Mouse (Mus musculus): Measurements from ENCODE around the gene Apobec3. TPM values are rescaled to one million over a fixed set of nuclear protein-coding genes. Genes with fewer than 3 reads are reported as not detected.
A peak's percentile ranks its signal among the peaks of the same experiment; 100 is the strongest.

Gene Apobec3
- polyA plus RNA-seq, 1 experiment from 2014 or later = 16.2 TPM

DNA sequence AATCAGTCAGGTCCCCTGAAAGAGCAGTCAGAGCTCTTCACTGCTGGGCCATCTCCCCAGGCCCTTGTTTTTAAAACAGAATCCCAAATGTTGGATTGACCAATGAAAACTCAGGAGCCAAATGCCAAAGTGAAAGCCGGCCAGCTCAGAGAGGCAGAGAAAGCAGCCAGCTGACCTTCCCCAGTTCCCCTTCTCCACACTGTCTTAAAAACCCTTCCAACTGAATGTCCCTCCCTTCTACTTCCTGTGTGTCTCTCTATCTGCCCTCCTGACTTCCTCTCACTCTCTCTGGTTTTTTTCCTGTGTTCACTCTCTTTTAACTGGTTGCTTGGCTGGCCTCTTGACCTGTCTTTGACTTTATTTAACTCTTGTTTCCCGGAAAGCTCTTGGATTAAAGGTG, 17.5 kb upstream of the Apobec3 start:
- H3K9ac ChIP-seq (ENCODE audit: low read depth, low read length) = no peak overlapping the region
- H3K27me3 ChIP-seq (replicated peaks; ENCODE audit: control insufficient read depth, insufficient read depth, low read length) = no peaks in the 10 kb centered on the region
- 50% methylated on average over 2 of the region's 2 CpGs for WGBS
- no peaks in the 10 kb centered on the region for H3K36me3 ChIP-seq (ENCODE audit: control insufficient read depth, insufficient read depth, low read length)
- no peak overlapping the region for H3K27ac ChIP-seq (ENCODE audit: low read length)
- H3K4me2 ChIP-seq (ENCODE audit: low read depth, low read length) = no peak overlapping the region
- 0 out of 2 replicates have a peak, but pooled peaks cover 3% of the 10 kb centered on the region for H3K9me3 ChIP-seq (ENCODE audit: control insufficient read depth, low read length)
- H3K4me1 ChIP-seq (ENCODE audit: control insufficient read depth, insufficient read depth, low read length) = peaks cover 5% of the 10 kb centered on the region; the same call in 1 of the 2 replicates
- no peak overlapping the region for H3K4me3 ChIP-seq (ENCODE audit: low read length)
- ATAC-seq = no peak

DNA sequence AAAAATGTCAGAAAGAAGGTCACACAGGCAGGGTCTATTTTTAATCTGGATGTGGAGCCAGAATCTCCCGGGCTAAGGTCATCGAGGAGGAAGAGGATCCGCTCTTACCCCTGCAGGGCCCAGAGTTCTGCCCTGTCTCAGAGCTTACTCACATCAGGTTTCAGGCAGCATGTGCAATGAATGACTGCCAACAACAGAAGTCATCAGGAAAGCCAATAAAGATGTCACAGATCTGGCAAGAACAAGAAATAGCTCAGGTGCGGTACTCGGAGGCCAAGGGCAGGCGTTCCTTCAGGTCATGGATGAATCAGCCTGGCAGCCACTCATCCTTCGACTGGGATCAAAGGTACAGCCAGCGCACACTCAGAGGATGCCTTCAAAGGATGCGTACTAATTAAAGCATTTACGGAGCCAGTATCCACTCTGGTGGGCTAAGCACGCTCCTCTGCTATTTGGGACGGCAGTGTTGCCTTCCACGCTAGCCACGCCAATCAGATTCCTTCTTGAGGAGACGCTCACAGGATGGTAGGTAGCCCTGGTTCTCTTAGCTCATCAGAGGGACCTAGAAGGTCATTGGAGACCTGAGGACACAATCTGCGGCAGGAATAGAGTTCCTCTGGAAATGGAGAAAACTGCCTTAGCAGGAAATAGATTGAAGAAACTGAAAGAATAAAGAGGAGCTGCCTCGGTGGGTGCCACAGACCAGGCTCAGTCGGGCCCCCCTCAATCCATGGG, 16.0 kb upstream of the Apobec3 start:
- H3K9ac ChIP-seq (ENCODE audit: low read depth, low read length) = no peak overlapping the region
- no peaks in the 10 kb centered on the region for H3K9me3 ChIP-seq (ENCODE audit: control insufficient read depth, low read length)
- no peak overlapping the region for H3K27ac ChIP-seq (ENCODE audit: low read length)
- ATAC-seq = no peak
- no peaks in the 10 kb centered on the region for H3K36me3 ChIP-seq (ENCODE audit: control insufficient read depth, insufficient read depth, low read length)
- no peak overlapping the region for H3K4me2 ChIP-seq (ENCODE audit: low read depth, low read length)
- no peaks in the 10 kb centered on the region for H3K27me3 ChIP-seq (replicated peaks; ENCODE audit: control insufficient read depth, insufficient read depth, low read length)
- peaks cover 13% of the 10 kb centered on the region for H3K4me1 ChIP-seq (ENCODE audit: control insufficient read depth, insufficient read depth, low read length)
- H3K4me3 ChIP-seq (ENCODE audit: low read length) = no peak overlapping the region
- 82% methylated on average over 18 of the region's 18 CpGs for WGBS

DNA sequence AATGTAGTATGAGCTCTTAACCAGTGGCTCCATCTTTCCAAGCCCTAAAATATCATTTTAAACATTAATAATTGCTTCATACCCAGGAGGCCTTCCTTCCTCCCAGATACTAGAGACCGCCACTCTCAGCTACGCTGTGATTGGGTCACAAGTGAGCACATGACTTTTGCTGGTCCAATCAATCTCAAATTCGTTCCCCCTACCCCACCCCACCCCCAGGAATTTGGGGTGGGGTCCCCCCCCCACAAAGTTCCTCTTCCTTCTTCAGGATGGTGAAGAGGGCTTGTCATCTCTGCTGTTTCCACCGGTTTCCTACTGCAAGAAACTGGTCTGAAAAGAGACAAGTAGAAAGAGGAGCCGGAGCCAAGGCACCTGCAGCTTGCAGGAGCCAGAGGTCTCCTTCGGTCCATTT, 12.7 kb upstream of the Apobec3 start:
- ATAC-seq = peak; percentile 10; the same call in 1 of the 2 replicates
- H3K9me3 ChIP-seq (ENCODE audit: control insufficient read depth, low read length) = no peaks in the 10 kb centered on the region
- no peaks in the 10 kb centered on the region for H3K27me3 ChIP-seq (replicated peaks; ENCODE audit: control insufficient read depth, insufficient read depth, low read length)
- no peak overlapping the region for H3K4me3 ChIP-seq (ENCODE audit: low read length)
- H3K27ac ChIP-seq (ENCODE audit: low read length) = peak overlapping the region; percentile 65
- peaks cover 13% of the 10 kb centered on the region for H3K4me1 ChIP-seq (ENCODE audit: control insufficient read depth, insufficient read depth, low read length)
- no peaks in the 10 kb centered on the region for H3K36me3 ChIP-seq (ENCODE audit: control insufficient read depth, insufficient read depth, low read length)
- H3K9ac ChIP-seq (ENCODE audit: low read depth, low read length) = 0 out of 2 replicates have a peak overlapping the region, but pooled peaks have one; percentile 15
- 0 out of 2 replicates have a peak overlapping the region, but pooled peaks have one; percentile 14 for H3K4me2 ChIP-seq (ENCODE audit: low read depth, low read length)
- 69% methylated on average over 6 of the region's 6 CpGs for WGBS

DNA sequence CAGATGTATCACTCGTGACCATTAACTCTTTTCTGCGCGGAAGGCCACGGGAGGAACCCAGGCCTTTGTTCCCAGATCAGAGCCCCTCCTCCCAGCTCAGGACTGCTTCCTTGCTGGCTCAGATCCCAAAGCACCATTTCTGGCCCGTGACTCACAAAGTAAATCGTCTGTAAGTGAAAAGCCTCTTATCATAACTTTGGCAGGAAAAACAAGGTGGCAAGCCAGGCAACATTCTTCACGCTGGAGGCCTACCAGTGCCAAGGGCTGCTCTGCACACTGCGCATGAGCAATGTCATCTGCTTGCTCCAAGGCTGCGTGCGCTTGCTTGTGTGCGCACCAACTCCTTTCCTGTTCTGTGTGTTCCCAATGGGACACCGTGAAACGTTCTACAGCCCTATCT, 12.1 kb upstream of the Apobec3 start:
- Histone ChIP-seq H3K4me1 (ENCODE audit: control insufficient read depth, insufficient read depth, low read length) (peaks cover 13% of the 10 kb centered on the region), H3K36me3 (ENCODE audit: control insufficient read depth, insufficient read depth, low read length) (no peaks in the 10 kb centered on the region), H3K9me3 (ENCODE audit: control insufficient read depth, low read length) (no peaks in the 10 kb centered on the region), H3K4me2 (ENCODE audit: low read depth, low read length) (0 out of 2 replicates have a peak overlapping the region, but pooled peaks have one; percentile 14), H3K4me3 (ENCODE audit: low read length) (no peak overlapping the region), H3K27ac (ENCODE audit: low read length) (peak overlapping the region; percentile 65), H3K27me3 (replicated peaks; ENCODE audit: control insufficient read depth, insufficient read depth, low read length) (no peaks in the 10 kb centered on the region), H3K9ac (ENCODE audit: low read depth, low read length) (0 out of 2 replicates have a peak overlapping the region, but pooled peaks have one; percentile 15)
- ATAC-seq = peak; percentile 84
- 24% methylated on average over 13 of the region's 13 CpGs for WGBS

DNA sequence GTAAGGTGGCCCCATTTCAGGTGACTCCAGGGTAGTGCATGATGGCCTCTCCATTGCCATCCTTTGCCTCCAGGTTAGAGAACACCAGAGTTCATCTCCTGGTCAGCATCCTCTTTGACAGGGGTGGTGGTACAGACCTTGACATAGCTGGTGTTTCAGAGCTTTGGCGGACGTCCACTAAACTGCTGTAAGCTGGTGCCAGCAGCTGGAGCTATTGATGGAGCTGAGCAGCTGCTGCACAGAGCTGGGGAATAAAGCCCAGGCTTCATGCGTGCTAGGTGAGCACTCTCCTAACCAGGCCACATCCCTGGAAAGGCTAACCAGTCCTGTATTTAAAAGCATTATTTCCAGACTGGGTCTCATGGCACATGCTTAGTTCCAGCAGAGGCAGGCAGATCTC, 11.0 kb upstream of the Apobec3 start:
- Histone ChIP-seq H3K36me3 (ENCODE audit: control insufficient read depth, insufficient read depth, low read length) (no peaks in the 10 kb centered on the region), H3K4me2 (ENCODE audit: low read depth, low read length) (no peak overlapping the region), H3K9me3 (ENCODE audit: control insufficient read depth, low read length) (no peaks in the 10 kb centered on the region), H3K4me3 (ENCODE audit: low read length) (no peak overlapping the region), H3K9ac (ENCODE audit: low read depth, low read length) (no peak overlapping the region), H3K27me3 (replicated peaks; ENCODE audit: control insufficient read depth, insufficient read depth, low read length) (no peaks in the 10 kb centered on the region), H3K27ac (ENCODE audit: low read length) (no peak overlapping the region), H3K4me1 (ENCODE audit: control insufficient read depth, insufficient read depth, low read length) (peaks cover 14% of the 10 kb centered on the region)
- ATAC-seq = no peak
- 75% methylated on average over 3 of the region's 3 CpGs for WGBS

DNA sequence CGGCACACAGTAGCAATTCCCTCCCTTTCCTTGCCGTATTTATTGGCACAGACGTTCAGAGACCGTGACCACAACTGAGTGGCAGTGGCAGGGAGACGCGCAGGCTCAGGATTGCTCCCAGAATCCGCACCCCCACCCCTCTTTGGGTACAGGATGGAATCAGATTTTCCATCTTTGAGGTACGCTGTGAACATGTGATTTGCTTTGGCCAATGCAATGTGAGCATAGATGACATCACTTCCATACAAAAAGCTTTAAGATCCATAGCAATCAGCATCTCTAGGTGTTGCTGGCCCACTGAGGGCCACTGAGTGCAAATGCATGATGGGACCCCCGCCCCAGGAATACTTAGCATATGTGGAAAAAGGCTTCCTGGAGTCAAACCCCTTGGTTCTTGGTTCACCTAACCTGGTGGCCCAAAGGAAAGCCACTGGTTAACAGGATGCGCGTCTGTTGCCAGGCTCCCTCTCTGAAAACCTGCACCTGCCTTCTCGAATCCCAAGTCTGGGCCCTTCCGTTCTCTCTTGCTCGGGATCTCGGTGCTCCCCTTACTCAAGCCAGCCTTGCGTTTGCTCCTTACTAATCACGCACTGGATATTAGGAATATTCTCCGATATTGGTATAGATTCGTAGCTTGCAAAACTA, 8.7 kb upstream of the Apobec3 start:
- Histone ChIP-seq H3K36me3 (ENCODE audit: control insufficient read depth, insufficient read depth, low read length) (no peaks in the 10 kb centered on the region), H3K9me3 (ENCODE audit: control insufficient read depth, low read length) (no peaks in the 10 kb centered on the region), H3K27ac (ENCODE audit: low read length) (no peak overlapping the region), H3K4me3 (ENCODE audit: low read length) (peak overlapping the region; percentile 54), H3K27me3 (replicated peaks; ENCODE audit: control insufficient read depth, insufficient read depth, low read length) (no peaks in the 10 kb centered on the region), H3K4me1 (ENCODE audit: control insufficient read depth, insufficient read depth, low read length) (peaks cover 14% of the 10 kb centered on the region), H3K9ac (ENCODE audit: low read depth, low read length) (peak overlapping the region; percentile 37; the same call in 1 of the 2 replicates), H3K4me2 (ENCODE audit: low read depth, low read length) (peak overlapping the region; percentile 66)
- 24% methylated on average over 19 of the region's 19 CpGs for WGBS
- ATAC-seq = no peak

DNA sequence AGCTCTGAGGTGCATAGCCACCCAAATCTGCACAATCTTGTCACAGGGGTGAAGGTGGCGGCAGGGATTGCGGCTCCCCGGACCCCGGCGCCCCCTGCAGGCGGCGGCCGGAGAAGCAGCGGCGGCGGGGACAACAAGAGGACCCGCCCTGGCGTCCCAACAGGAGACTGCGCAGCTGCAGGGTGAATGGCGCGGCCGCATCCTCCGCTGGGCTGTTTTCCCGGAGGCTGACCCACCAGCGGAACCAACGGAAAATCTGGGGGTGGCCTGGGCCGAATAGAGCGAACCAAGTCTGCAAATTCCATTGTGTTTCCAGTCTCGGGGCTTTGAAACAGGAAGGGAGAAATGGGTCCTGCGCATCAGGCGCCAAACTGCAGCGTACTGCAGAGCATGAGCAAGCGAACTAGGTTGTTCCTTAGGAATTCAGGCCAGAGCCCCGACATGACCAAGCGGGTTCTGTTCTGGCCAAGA, 8.1 kb upstream of the Apobec3 start:
- under 1% methylated on average over 30 of the region's 30 CpGs for WGBS
- peak overlapping the region; percentile 54 for H3K4me3 ChIP-seq (ENCODE audit: low read length)
- ATAC-seq = peak; percentile 81

DNA sequence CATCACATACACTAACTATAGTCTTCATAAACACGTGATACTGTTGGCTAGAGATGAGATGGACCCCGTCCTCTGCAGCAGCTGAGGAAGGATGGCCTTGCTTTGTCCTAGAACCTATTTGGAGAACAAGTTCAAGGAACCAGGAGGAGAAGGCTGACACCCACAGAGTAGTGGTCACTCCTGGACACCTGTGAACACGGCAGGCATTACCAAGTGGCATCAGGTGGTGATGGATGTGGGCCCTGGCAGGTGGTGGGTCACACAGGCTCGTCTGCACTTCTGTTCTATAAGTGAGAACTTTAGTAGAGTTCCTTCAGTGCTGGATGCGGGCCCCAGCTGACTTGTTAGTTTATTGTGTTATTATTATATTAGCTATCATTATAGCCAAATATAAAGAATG, 6.6 kb upstream of the Apobec3 start:
- H3K27ac ChIP-seq (ENCODE audit: low read length) = no peak overlapping the region
- H3K9ac ChIP-seq (ENCODE audit: low read depth, low read length) = no peak overlapping the region
- H3K4me1 ChIP-seq (ENCODE audit: control insufficient read depth, insufficient read depth, low read length) = peaks cover 2% of the 10 kb centered on the region; the same call in 1 of the 2 replicates
- no peak overlapping the region for H3K4me3 ChIP-seq (ENCODE audit: low read length)
- WGBS = 72% methylated on average over 5 of the region's 5 CpGs
- H3K27me3 ChIP-seq (replicated peaks; ENCODE audit: control insufficient read depth, insufficient read depth, low read length) = no peaks in the 10 kb centered on the region
- no peak for ATAC-seq
- H3K36me3 ChIP-seq (ENCODE audit: control insufficient read depth, insufficient read depth, low read length) = no peaks in the 10 kb centered on the region
- H3K4me2 ChIP-seq (ENCODE audit: low read depth, low read length) = no peak overlapping the region
- no peaks in the 10 kb centered on the region for H3K9me3 ChIP-seq (ENCODE audit: control insufficient read depth, low read length)

More for the DNA sequence above, 8.1 kb upstream of the Apobec3 start:
- H3K27me3 ChIP-seq (replicated peaks; ENCODE audit: control insufficient read depth, insufficient read depth, low read length) = no peaks in the 10 kb centered on the region
- peaks cover 14% of the 10 kb centered on the region for H3K4me1 ChIP-seq (ENCODE audit: control insufficient read depth, insufficient read depth, low read length)
- H3K36me3 ChIP-seq (ENCODE audit: control insufficient read depth, insufficient read depth, low read length) = no peaks in the 10 kb centered on the region
- H3K4me2 ChIP-seq (ENCODE audit: low read depth, low read length) = peak overlapping the region; percentile 66
- H3K9me3 ChIP-seq (ENCODE audit: control insufficient read depth, low read length) = no peaks in the 10 kb centered on the region
- peak overlapping the region; percentile 78 for H3K27ac ChIP-seq (ENCODE audit: low read length)
- H3K9ac ChIP-seq (ENCODE audit: low read depth, low read length) = peak overlapping the region; percentile 62

DNA sequence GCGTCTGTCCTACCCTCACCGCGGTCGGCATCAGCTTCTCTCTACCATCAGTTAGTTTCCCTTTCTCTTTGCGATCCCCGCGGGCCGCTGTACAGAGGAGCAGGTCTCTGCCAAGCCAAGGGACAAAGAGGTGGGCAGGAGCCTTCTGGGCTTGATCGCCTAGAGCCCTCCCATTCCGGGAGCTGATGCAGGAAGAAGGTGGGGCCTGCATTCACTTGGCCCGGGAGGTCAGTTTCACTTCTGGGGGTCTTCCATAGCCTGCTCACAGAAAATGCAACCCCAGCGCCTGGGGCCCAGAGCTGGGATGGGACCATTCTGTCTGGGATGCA, 718 bp downstream of the Apobec3 start:
- WGBS = 5% methylated on average over 12 of the region's 12 CpGs
- peak overlapping the region; percentile 66 for H3K9ac ChIP-seq (ENCODE audit: low read depth, low read length)
- peaks cover 15% of the 10 kb centered on the region for H3K4me1 ChIP-seq (ENCODE audit: control insufficient read depth, insufficient read depth, low read length)
- H3K27me3 ChIP-seq (replicated peaks; ENCODE audit: control insufficient read depth, insufficient read depth, low read length) = peaks cover 3% of the 10 kb centered on the region; the same call in 1 of the 2 replicates
- H3K36me3 ChIP-seq (ENCODE audit: control insufficient read depth, insufficient read depth, low read length) = no peaks in the 10 kb centered on the region
- peak overlapping the region; percentile 73 for H3K4me2 ChIP-seq (ENCODE audit: low read depth, low read length)
- no peaks in the 10 kb centered on the region for H3K9me3 ChIP-seq (ENCODE audit: control insufficient read depth, low read length)
- H3K27ac ChIP-seq (ENCODE audit: low read length) = peak overlapping the region; percentile 61; the same call in 1 of the 2 replicates
- peak overlapping the region; percentile 53 for H3K4me3 ChIP-seq (ENCODE audit: low read length)
- peak; percentile 86 for ATAC-seq

All from intestine, embryonic 16.5 days (tissue).